Mouse (Mus musculus) hindbrain, embryonic 10.5 days (tissue): ENCODE data around the gene Prss16. TPM values are rescaled to one million over a fixed set of nuclear protein-coding genes. Genes with fewer than 3 reads are reported as not detected.
"Not testable (repeated sequence)": the region's sequence is repeated elsewhere in the genome, so short reads cannot be mapped to it uniquely, and the experiment has no call there.

Experiments
- DNase-seq: peaks from one replicate; pipeline ENCODE4 v3.0.0-alpha.2; 2017; ENCODE audit warnings: low spot score
- H3K27ac ChIP-seq: fragments of 300-500 bp; sonication (generic); 2 replicates; pipeline ENCODE4 v1.5.1; 2016; ENCODE audit warnings: mild to moderate bottlenecking, moderate library complexity
- H3K27me3 ChIP-seq: fragments of 300-500 bp; sonication (generic); 2 replicates; pipeline ENCODE4 v1.6.1; 2016; ENCODE audit warnings: mild to moderate bottlenecking; ENCODE audit not compliant: poor library complexity, insufficient read depth, severe bottlenecking
- H3K36me3 ChIP-seq: fragments of 300-500 bp; sonication (generic); 2 replicates; pipeline ENCODE4 v1.6.1; 2016; ENCODE audit warnings: mild to moderate bottlenecking, moderate library complexity
- H3K4me1 ChIP-seq: fragments of 300-500 bp; sonication (generic); replicated peaks from 2 replicates; pipeline ENCODE4 v1.6.1; 2016; ENCODE audit warnings: mild to moderate bottlenecking
- H3K4me3 ChIP-seq: fragments of 300-500 bp; sonication (generic); 2 replicates; pipeline ENCODE4 v1.5.1; 2016; ENCODE audit warnings: mild to moderate bottlenecking, moderate library complexity
- H3K9me3 ChIP-seq: fragments of 300-500 bp; sonication (generic); 2 replicates; pipeline ENCODE4 v1.6.1; 2016; ENCODE audit warnings: mild to moderate bottlenecking, moderate library complexity
- WGBS: fragments of 180-500 bp; shearing (Covaris S2); methylation state at CpG from one replicate; pipeline ENCODE4 v1.1.7; 2016; 5-methylcytosine and 5-hydroxymethylcytosine counted together
- polyA plus RNA-seq: library from polyadenylated mRNA; unstranded; fragments of >200 nt; fragmentation: Nextera tagmentation; extraction: Ambion mirVana; gene quantifications from 2 replicates; pipeline ENCODE4 v1.2.1, GENCODE M21; 2016

Gene Prss16
- polyA plus RNA-seq = 0.18 TPM in 1 of 2 replicates, not detected in the other

DNA sequence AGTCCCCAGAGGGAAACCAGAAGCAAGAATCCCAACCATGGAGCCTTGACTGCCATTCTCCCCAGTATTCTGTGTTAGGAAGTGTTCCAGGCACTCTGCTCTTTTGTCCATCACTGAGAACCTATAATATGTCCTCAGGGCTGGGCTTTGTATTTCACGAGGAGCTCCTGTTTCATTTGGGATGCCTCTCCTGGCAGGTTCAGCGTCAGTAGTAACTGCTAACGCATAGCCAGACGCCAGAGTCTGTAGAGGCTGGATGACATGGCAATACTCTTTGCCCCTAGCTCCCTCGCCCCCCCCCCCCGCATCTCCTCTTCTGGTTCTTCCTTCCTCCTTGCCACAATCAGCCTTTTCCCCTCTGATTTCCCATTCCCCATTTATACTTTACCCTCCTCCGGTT is at the start of gene Prss16:
Gene Prss16 (minus strand): TSS at position 101 of the 400 bp plus-strand sequence.
- DNase-seq = no peak
- H3K4me1 ChIP-seq = peaks cover 27% of the 10 kb centered on the region
- no peak within 1 kb of the TSS for H3K4me3 ChIP-seq
- H3K27ac ChIP-seq = no peak within 1 kb of the TSS
- 39% methylated on average over 6 of the region's 7 CpGs for WGBS
- no peaks in the 10 kb centered on the region for H3K9me3 ChIP-seq
- H3K36me3 ChIP-seq = no peaks in the 10 kb centered on the region
- peaks cover 100% of the 10 kb centered on the region for H3K27me3 ChIP-seq

DNA sequence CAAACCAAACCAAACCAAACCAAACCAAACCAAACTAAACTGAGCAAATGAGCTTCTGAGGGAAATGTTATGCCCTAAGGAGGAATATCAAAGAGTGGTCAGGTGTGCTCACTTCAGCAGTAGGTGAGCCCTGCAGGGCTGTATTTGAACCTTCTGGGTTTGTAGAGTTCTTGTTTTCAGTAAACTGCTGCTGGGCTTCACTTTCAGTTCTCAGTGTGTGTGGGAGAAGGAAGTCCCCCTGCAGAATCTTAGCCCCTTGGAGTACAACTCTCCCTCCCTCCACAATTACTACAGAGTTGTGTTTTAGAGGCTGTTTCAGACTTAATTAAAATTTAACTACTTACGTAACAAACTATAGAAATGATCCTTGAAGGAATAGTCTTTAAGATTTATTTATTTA is 44.2 kb upstream of the Prss16 start:
- DNase-seq = no peak
- no peaks in the 10 kb centered on the region for H3K36me3 ChIP-seq
- no peak overlapping the region for H3K27ac ChIP-seq
- H3K9me3 ChIP-seq = no peaks in the 10 kb centered on the region
- H3K4me1 ChIP-seq = peaks cover 8% of the 10 kb centered on the region; the same call in 1 of the 2 replicates
- 98% methylated on average over 1 of the region's 1 CpGs for WGBS
- H3K4me3 ChIP-seq = no peak overlapping the region
- H3K27me3 ChIP-seq = no peaks in the 10 kb centered on the region

DNA sequence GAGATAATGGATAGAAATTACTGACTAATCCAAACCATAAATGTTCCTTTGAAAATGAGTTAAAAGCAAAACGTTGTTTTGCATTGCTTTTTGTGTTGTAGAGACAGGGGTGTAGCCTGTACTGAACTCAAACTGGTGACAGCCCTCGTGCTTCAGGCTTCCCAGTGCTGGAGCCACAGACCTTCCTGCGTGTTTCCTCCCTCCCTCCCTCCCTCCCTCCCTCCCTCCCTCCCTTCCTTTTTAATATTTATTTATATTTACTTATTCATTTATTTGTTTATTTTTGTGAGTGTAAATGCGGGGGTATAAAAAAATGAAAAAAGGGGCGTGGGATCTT is 41.9 kb upstream of the Prss16 start:
- WGBS = 13% methylated on average over 5 of the region's 5 CpGs
- peak overlapping the region; percentile 87 for H3K27ac ChIP-seq

DNA sequence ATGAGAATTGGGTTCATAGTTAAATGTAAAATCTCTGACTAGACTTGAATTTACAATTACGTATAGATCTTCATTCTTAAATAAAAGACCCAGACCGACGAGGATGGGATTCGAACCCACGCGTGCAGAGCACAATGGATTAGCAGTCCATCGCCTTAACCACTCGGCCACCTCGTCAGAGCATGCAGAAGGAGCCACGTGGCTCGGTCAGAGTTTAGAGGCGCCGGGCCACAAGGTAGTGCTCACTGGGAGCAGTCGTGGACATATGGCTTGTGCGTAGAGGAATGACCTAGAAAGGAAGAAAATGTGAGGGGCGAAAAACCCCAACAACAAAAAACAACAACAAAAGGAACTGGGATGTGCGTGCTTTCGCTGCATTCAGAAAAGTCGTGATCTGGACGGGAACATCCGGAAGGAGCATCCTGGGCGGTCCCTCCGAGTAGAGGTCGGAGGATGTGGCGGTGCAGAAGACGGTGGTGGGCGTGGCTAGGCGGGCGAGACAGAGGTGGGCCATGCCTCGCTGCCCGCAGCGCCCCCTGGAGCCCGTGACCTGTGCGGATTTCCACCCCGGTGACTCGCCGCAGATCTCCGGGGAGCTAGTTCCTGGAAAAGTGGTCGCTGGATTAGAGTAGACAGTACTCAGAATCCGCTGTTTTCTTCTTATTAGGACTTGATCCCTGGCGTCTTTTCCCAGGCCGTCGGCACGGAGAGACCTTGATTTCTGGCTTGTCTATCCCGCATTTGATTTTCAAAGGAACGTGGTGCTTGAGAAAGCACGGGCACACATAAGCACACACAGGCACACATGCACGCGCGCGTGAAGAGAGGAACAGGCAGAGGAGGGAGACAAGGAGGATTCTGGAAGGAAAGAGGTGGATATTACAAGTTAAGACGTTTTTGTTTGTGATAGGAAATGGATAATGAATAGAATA is 41.3 kb upstream of the Prss16 start:
- Histone ChIP-seq H3K27ac (peak overlapping the region; percentile 87), H3K4me3 (peak overlapping the region; percentile 59), H3K36me3 (no peaks in the 10 kb centered on the region), H3K4me1 (peaks cover 8% of the 10 kb centered on the region; the same call in 1 of the 2 replicates), H3K9me3 (no peaks in the 10 kb centered on the region), H3K27me3 (no peaks in the 10 kb centered on the region)
- DNase-seq = peak; percentile 95
- under 1% methylated on average over 52 of the region's 52 CpGs for WGBS

More for the DNA sequence above, 41.9 kb upstream of the Prss16 start:
- H3K9me3 ChIP-seq = no peaks in the 10 kb centered on the region
- no peaks in the 10 kb centered on the region for H3K27me3 ChIP-seq
- H3K4me3 ChIP-seq = peak overlapping the region; percentile 59
- peaks cover 8% of the 10 kb centered on the region; the same call in 1 of the 2 replicates for H3K4me1 ChIP-seq
- H3K36me3 ChIP-seq = no peaks in the 10 kb centered on the region
- no peak for DNase-seq

DNA sequence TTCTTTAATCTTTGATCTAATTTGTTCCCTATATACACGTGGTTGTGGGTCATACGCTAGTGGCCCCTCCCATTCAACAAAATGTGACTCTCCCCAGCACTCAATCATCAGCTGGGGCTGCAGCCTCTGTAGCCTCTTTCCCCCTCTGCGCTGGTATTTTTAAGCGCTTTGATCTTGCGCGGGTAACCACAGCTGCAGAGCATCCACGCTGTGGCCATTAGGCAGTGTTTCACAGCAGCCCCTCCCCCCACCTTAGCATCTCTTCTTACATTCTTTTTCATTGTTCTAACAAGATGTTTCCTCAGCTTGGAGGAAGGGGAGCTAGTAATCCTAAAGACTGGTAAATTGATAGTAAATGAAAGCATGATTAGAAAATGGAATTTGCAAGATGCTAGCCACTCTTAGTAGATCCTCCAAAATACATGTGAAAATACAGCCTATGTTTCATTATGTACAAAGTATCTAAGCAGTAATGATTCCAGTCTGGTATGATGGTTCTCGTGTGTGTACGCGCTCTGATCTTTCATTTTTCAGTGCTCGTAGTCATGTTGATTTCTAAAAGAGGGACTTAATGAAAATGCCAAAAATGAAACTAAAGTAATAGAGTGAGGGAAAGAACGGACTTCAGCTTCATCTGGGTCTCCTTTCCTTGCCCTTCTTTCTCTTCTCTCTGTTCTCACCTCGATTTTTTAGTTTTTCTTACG is 40.3 kb upstream of the Prss16 start:
- peak overlapping the region; percentile 59 for H3K4me3 ChIP-seq
- H3K4me1 ChIP-seq = peaks cover 10% of the 10 kb centered on the region; the same call in 1 of the 2 replicates
- peak; percentile 82 for DNase-seq
- no peaks in the 10 kb centered on the region for H3K27me3 ChIP-seq
- WGBS = 1% methylated on average over 14 of the region's 14 CpGs
- H3K27ac ChIP-seq = peak overlapping the region; percentile 87
- H3K9me3 ChIP-seq = no peaks in the 10 kb centered on the region
- H3K36me3 ChIP-seq = no peaks in the 10 kb centered on the region

DNA sequence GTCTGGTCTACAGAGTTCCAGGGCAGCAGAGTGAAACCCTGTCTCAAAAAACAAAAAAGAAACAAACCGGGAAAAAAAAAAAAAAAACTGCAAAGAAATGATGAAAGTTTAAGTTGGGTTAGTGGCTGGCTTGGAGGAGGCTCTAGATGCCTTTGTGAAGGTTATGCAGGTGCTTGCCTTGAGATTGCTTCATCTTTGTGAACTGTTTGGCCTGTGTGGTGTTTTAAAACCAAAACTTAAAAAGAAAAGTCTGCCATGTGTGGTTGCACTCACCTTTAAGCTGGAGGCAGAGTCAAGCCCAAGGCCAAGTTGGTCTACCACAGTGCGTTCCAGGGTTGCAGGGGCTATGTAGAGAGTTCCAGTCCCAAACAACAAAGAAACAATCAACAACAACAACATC is 39.5 kb upstream of the Prss16 start:
- Histone ChIP-seq H3K9me3 (no peaks in the 10 kb centered on the region), H3K27me3 (no peaks in the 10 kb centered on the region), H3K27ac (no peak overlapping the region), H3K4me1 (peaks cover 16% of the 10 kb centered on the region), H3K36me3 (no peaks in the 10 kb centered on the region), H3K4me3 (no peak overlapping the region)
- WGBS = 65% methylated on average over 2 of the region's 2 CpGs
- DNase-seq = no peak

DNA sequence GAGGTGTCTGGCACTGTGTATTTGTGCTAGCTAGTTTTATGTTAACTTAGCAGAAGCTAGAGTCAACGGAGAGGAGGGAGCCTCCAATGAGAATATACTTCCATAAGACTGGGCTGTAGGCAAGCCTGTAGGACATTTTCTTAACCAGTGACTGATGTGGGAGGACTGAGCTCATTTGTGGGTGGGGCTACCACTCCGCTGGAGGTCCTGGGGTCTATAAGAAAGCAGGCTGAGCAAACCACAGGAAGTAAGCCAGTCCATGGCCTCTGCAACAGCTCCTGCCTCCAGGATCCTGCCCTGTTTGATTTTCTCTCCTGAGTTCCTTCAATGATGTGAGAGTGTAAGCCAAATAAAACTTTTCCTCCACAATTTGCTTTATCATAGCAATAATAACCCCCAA is 35.8 kb upstream of the Prss16 start:
- H3K4me3 ChIP-seq = no peak overlapping the region
- no peaks in the 10 kb centered on the region for H3K27me3 ChIP-seq
- H3K9me3 ChIP-seq = no peaks in the 10 kb centered on the region
- whole genome bisulfite sequencing = 69% methylated on average over 2 of the region's 2 CpGs
- H3K36me3 ChIP-seq = no peaks in the 10 kb centered on the region
- DNase-seq = no peak
- peaks cover 34% of the 10 kb centered on the region for H3K4me1 ChIP-seq
- no peak overlapping the region for H3K27ac ChIP-seq

DNA sequence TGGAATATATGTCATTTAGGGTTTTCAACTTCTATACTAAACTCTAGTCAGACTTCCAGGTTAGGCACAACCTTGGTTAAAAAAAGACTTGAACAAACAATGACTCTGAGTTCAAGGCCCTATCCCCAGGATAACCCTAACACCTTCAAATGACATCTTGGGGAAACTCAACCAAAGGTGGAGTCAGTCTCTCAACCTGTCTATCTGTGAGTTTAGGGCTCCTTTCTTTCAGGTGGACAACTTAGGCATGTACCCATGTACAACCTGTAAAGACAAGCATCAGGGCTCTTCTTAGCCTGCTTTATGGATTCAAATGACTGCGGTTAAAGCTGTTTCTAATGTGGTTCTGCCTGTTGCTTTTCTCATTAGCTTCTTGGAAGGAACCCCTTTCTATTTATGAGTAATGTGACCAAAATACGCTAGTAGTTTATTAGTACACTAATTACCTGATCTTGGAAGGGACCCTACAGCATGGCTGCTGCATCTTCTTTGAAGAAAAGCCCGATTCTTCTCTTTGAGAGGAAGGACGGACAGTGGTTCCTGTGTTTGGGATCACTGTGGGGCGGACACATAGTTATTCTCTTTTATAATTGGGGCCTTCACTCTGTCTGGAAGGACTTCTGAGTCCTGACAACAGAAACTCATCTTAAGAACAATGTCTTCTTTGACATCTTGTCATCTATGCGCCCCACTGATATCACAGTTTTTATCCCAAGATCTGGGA is 35.1 kb upstream of the Prss16 start:
- WGBS = 87% methylated on average over 6 of the region's 6 CpGs

DNA sequence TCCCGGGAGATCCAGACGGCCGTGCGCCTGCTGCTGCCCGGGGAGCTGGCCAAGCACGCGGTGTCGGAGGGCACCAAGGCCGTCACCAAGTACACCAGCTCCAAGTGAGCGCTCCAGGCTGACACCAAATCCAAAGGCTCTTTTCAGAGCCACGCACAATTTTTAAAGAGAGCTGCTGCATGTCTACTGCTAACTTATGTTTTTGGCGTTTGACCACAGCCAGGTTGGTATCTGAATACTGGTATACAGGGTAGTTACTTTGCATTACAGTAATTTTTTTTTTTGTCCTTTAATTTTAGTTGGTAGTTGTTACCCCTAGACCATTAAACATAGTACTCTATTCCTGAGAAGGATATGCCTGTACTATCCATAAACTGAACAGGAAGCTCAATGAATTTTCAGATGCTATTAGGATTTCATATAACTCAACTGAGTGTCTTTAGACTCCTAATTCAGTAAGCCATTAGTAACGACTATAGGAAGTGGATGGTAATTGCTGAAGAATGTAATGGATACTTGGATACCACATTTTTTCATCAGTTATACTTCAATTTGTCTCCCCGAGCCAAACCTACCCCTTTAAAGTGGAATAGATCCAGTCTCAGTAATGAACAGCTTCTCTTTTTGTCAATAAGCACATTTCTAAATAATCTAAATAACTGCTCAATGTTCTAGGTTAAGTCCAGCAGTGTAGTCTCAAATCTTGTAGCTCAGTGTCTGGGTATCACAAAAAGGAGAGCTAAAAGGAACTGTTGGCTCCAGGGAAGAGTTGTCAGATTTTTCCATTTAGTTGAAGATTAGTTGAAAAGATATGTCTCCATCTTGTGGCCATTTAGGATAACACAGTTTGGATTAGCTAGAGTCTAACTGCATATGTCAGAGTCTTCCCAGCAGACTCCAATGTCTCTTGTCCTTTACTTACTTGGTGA is 34.2 kb upstream of the Prss16 start:
- 2% methylated on average over 14 of the region's 14 CpGs for WGBS
- DNase-seq = peak; percentile 32
- Histone ChIP-seq H3K27me3 (no peaks in the 10 kb centered on the region), H3K36me3 (no peaks in the 10 kb centered on the region), H3K9me3 (no peaks in the 10 kb centered on the region), H3K4me3 (peak overlapping the region; percentile 54), H3K4me1 (peaks cover 34% of the 10 kb centered on the region), H3K27ac (peak overlapping the region; percentile 85)

More for the DNA sequence above, 35.1 kb upstream of the Prss16 start:
- Histone ChIP-seq H3K9me3 (no peaks in the 10 kb centered on the region), H3K4me3 (peak overlapping the region; percentile 54), H3K36me3 (no peaks in the 10 kb centered on the region), H3K27ac (no peak overlapping the region; the same call in 1 of the 2 replicates), H3K27me3 (no peaks in the 10 kb centered on the region), H3K4me1 (peaks cover 35% of the 10 kb centered on the region)
- DNase-seq = no peak

DNA sequence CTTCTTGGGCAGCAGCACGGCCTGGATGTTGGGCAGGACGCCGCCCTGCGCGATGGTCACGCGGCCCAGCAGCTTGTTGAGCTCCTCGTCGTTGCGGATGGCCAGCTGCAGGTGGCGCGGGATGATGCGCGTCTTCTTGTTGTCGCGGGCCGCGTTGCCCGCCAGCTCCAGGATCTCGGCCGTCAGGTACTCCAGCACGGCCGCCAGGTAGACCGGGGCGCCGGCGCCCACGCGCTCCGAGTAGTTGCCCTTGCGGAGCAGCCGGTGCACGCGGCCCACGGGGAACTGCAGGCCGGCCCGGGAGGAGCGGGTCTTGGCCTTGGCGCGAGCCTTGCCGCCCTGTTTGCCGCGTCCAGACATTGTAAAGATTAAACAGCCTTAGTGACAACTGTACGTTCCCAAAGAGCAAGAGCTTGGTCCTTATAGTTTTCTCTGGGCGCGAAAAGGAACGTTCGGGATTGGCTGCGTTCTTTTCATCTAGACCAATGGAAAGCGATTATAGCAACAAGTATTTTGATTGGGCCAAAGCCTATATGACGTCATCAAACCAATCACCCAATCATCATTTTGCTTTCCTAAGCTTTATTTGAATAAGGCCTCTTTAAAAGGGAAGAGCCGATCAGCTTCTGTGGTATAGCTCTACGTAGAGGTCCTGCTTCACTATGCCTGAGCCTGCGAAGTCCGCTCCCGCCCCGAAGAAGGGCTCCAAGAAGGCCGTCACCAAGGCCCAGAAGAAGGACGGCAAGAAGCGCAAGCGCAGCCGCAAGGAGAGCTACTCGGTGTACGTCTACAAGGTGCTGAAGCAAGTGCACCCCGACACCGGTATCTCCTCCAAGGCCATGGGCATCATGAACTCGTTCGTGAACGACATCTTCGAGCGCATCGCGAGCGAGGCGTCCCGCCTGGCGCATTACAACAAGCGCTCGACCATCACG is 33.3 kb upstream of the Prss16 start, which contains the start of the genes Hist1h2ag and Hist1h2bj:
Gene Hist1h2ag (minus strand): TSS at position 377 of the 935 bp plus-strand sequence.
Gene Hist1h2bj (plus strand): TSS at position 647 of the 935 bp plus-strand sequence.
- H3K4me3 ChIP-seq = peak within 1 kb of the TSS; percentile 57
- not testable (repeated sequence) for H3K27me3 ChIP-seq, H3K9me3 ChIP-seq, H3K36me3 ChIP-seq
- peak; percentile 89 for DNase-seq
- H3K27ac ChIP-seq = peak within 1 kb of the TSS; percentile 94
- peaks cover 34% of the 10 kb centered on the region for H3K4me1 ChIP-seq
- WGBS = under 1% methylated on average over 54 of the region's 80 CpGs
